Mouse (Mus musculus) heart, embryonic 11.5 days (tissue): ENCODE data around the gene Tfap2a. TPM values are rescaled to one million over a fixed set of nuclear protein-coding genes. Genes with fewer than 3 reads are reported as not detected.

ENCODE experiments used
- ATAC-seq: fragments of 200-750 bp; cut with Nextera tagmentation; replicated peaks from 2 replicates; pipeline ENCODE4 v1.8.0; 2017; ENCODE audit warnings: moderate library complexity; ENCODE audit not compliant: insufficient number of reproducible peaks, low FRiP score, low TSS enrichment
- H3K27ac ChIP-seq: fragments of 300-500 bp; sonication (generic); 2 replicates; pipeline ENCODE4 v1.5.1; 2014; ENCODE audit warnings: mild to moderate bottlenecking, low read depth, low read length
- H3K27me3 ChIP-seq: fragments of 300-500 bp; sonication (generic); 2 replicates; pipeline ENCODE4 v1.6.1; 2014; ENCODE audit warnings: mild to moderate bottlenecking, low read length, mixed read lengths; ENCODE audit not compliant: control insufficient read depth, insufficient read depth
- H3K36me3 ChIP-seq: fragments of 300-500 bp; sonication (generic); 2 replicates; pipeline ENCODE4 v1.6.1; 2014; ENCODE audit warnings: mild to moderate bottlenecking, low read length, moderate library complexity, mixed read lengths; ENCODE audit not compliant: control insufficient read depth, insufficient read depth
- H3K4me1 ChIP-seq: fragments of 300-500 bp; sonication (generic); 2 replicates; pipeline ENCODE4 v1.6.1; 2014; ENCODE audit warnings: low read length; ENCODE audit not compliant: control insufficient read depth, insufficient read depth
- H3K4me2 ChIP-seq: fragments of 300-500 bp; sonication (generic); 2 replicates; pipeline ENCODE4 v1.6.1; 2014; ENCODE audit warnings: mild to moderate bottlenecking, moderate library complexity
- H3K4me3 ChIP-seq: fragments of 300-500 bp; sonication (generic); 2 replicates; pipeline ENCODE4 v1.5.1; 2014; ENCODE audit warnings: low read depth, low read length
- H3K9ac ChIP-seq: fragments of 300-500 bp; sonication (generic); 2 replicates; pipeline ENCODE4 v1.6.1; 2014; ENCODE audit warnings: mild to moderate bottlenecking, low read depth, low read length, moderate library complexity
- H3K9me3 ChIP-seq: fragments of 300-500 bp; sonication (generic); replicated peaks from 2 replicates; pipeline ENCODE4 v1.6.1; 2016; ENCODE audit warnings: low read length; ENCODE audit not compliant: control insufficient read depth
- WGBS: fragments of 180-500 bp; shearing (Covaris S2); extraction: QIAGEN DNeasy Blood & Tissue Kit; methylation state at CpG from one replicate; pipeline ENCODE4 v1.1.7; 2014; ENCODE audit not compliant: insufficient replicate concordance; 5-methylcytosine and 5-hydroxymethylcytosine counted together
- polyA plus RNA-seq: library from polyadenylated mRNA; unstranded; fragments of >200 nt; fragmentation: Nextera tagmentation; extraction: Ambion mirVana; gene quantifications from 2 replicates; pipeline ENCODE4 v1.2.1, GENCODE M21; 2014

The Tfap2a gene
- polyA plus RNA-seq, 1 experiment from 2014 or later: 0.39 TPM

DNA sequence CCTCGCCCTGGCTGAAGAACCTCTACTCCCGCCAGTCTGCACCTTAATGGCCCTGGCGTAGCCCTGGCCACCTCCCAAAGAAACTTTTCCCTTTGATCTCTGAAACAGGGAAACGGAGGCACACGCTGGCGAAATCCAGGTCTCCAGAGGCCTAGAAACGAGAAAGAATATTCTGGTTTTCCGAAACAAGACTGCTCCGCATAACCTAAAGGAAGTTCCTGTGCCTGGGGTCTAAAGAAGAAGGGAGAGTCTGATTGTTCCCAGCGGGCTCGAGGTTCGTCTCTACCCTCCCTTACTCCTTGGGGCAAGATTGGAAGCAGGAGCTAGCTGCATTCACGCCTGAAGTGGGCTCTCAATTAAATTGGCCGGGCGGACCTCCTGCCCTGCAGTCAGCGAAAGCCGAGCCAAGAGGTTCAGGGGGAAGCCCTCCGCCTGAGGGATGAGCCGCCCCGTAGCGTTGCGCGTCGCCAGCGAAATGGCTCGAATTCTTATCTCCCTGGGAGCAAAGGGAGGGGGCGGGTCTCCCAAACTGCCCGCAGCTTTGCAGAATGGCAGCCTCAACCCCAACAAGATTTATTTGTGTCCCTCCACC is 33.2 kb downstream of the Tfap2a start:
- no peak for ATAC-seq
- peak overlapping the region; percentile 53 for H3K4me2 ChIP-seq
- 1% methylated on average over 28 of the region's 28 CpGs for WGBS
- H3K4me3 ChIP-seq: peak overlapping the region; percentile 11
- H3K9ac ChIP-seq: no peak overlapping the region
- H3K36me3 ChIP-seq: no peaks in the 10 kb centered on the region
- no peak overlapping the region for H3K27ac ChIP-seq
- no peaks in the 10 kb centered on the region for H3K9me3 ChIP-seq
- H3K4me1 ChIP-seq: no peaks in the 10 kb centered on the region
- peaks cover 95% of the 10 kb centered on the region for H3K27me3 ChIP-seq

DNA sequence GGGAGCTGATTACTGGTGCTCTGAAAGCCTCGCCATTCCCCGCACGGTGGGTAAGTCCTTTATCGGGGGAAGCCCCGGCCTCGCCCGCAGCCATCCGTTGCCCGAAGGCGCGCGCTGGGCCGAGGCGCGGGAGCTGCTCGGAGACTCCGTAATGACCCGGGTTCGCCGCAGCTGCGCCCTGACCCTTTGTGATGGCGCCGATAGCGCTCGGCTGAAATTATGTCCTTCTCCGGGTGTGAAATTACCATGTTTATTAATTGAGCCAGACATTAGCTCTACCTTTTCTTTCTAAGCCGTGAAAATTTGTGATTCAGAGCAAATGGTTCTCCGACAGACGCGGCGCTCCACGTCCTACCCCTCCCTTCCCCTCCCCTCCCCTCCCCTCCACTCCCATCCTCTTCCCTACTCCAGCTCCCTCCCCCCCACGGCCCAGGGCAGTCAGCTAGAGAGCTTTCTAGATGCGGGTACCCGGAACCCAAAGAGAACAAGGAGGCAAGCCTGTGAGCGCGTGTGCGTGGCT is 34.1 kb downstream of the Tfap2a start:
- WGBS: 1% methylated on average over 38 of the region's 38 CpGs
- Histone ChIP-seq H3K4me3 (0 out of 2 replicates have a peak overlapping the region, but pooled peaks have one; percentile 26), H3K4me2 (peak overlapping the region; percentile 53), H3K9me3 (no peaks in the 10 kb centered on the region), H3K9ac (no peak overlapping the region), H3K36me3 (no peaks in the 10 kb centered on the region), H3K27ac (no peak overlapping the region), H3K4me1 (no peaks in the 10 kb centered on the region), H3K27me3 (peaks cover 92% of the 10 kb centered on the region)
- ATAC-seq: no peak

DNA sequence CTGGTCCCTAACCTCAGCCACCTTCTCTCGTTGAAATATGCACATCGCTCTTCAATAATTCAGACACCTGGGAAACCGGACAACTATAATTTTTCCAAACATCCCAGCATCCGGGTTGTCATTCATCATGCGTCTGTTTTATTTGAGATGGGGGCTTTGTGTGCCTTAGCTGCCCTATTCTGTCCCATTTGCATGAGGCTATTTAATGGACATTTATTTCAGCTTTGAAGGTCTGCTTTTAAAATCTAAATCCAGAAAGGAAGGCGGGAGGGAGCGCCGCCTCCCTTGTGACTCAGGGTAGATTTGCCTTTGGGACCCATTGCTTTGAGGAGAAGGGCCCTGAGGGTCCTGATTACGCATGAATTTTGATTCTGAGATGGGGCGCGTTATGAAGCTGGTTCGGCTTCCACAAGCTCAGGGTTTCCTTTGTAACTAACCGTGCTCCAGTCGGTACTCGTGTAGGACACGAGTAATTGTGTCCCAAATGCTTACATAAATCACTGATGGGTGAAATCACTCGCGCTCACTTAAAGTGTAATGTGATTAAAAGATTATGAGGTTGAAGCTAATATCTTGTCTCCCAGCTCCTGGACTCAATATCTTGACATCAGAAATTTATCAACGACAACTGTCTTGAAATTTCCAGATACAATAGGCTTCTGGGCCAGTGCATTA is 34.9 kb downstream of the Tfap2a start:
- Histone ChIP-seq H3K36me3 (no peaks in the 10 kb centered on the region), H3K27me3 (peaks cover 84% of the 10 kb centered on the region), H3K4me1 (no peaks in the 10 kb centered on the region), H3K9ac (no peak overlapping the region), H3K4me2 (peak overlapping the region; percentile 14; the same call in 1 of the 2 replicates), H3K4me3 (no peak overlapping the region), H3K27ac (no peak overlapping the region), H3K9me3 (no peaks in the 10 kb centered on the region)
- 1% methylated on average over 19 of the region's 19 CpGs for WGBS
- no peak for ATAC-seq

DNA sequence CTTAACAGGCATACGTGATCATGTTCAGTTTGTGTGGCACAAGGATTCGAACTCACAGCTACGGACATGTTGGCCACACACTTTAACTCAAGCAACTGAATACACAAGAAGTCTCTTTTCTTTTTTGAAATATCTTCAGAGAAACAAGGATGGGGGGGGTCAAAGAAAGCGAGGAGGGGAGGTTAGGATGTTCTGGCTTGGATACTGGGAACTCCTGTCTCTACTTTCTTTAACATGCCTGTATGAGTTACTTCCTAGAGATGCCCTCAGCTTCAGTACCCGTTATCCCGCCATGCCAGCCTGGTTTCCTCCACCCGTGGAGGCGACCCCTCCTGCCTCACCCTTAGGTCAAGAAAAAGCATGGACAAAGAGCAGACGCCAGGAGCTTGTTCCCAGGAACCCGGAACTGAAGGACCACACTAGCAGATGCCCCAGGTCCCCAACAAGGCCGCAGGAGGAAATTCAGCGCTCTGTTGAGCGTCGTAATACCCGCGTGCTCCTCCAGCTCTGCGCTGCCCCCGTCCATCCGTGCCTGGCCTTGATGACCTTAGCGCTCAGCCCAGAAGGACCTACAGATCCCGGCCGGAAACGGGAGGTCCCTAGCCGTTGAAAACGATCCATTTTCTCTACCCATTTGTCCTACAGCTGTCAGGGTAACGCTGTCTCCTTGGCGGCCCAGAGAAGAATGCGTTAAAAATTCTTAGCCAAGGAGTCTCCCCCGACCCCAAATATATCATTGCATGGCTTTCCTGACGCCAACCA is 35.6 kb downstream of the Tfap2a start:
- WGBS: 4% methylated on average over 30 of the region's 30 CpGs
- Histone ChIP-seq H3K4me3 (no peak overlapping the region), H3K4me1 (no peaks in the 10 kb centered on the region), H3K9ac (no peak overlapping the region), H3K4me2 (peak overlapping the region; percentile 14; the same call in 1 of the 2 replicates), H3K27me3 (peaks cover 79% of the 10 kb centered on the region), H3K9me3 (no peaks in the 10 kb centered on the region), H3K36me3 (no peaks in the 10 kb centered on the region), H3K27ac (no peak overlapping the region)
- no peak for ATAC-seq

DNA sequence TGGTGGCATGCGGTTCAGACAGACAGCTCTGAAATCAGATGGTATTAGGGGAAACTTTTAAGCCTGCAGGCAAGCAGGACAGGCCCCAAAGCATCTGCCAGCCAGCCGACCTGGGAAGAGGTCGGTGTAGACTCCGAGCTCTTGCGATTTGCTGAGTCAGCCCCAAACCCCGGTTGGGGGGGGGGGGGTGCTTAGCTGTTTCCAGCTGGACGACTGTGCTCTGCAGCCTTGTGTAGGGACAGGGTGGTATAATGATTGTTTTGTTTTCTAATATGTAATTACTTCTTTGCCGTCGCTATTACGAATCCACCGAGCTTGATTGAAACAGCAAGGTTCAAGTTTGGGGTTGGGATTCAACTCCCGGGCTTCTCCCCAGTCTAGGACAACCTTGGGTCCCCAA is 36.5 kb downstream of the Tfap2a start:
- Histone ChIP-seq H3K27me3 (peaks cover 70% of the 10 kb centered on the region), H3K4me2 (no peak overlapping the region), H3K4me1 (no peaks in the 10 kb centered on the region), H3K9ac (no peak overlapping the region), H3K36me3 (no peaks in the 10 kb centered on the region), H3K9me3 (no peaks in the 10 kb centered on the region), H3K4me3 (no peak overlapping the region), H3K27ac (no peak overlapping the region)
- ATAC-seq: no peak
- 4% methylated on average over 12 of the region's 12 CpGs for WGBS

DNA sequence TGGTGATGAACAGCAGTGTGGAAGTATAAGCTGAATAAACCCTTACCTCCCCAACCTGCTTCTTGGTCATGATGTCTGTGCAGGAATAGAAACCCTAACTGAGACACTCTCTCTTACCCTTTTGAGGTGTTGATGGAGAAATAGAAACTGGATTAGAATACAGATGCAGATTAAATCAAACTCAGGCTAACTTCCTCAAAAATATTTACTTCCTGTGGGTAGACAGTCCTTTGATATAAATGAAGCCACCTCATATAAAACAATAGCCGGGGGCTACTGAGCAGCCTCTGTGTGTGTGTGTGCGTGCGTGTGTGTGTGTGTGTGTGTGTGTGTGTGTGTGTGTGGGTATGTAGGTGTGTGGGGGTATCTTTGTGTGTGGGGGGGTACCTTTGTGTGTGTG is 52.4 kb downstream of the Tfap2a start:
- Histone ChIP-seq H3K4me1 (no peaks in the 10 kb centered on the region), H3K36me3 (no peaks in the 10 kb centered on the region)
- ATAC-seq: no peak

DNA sequence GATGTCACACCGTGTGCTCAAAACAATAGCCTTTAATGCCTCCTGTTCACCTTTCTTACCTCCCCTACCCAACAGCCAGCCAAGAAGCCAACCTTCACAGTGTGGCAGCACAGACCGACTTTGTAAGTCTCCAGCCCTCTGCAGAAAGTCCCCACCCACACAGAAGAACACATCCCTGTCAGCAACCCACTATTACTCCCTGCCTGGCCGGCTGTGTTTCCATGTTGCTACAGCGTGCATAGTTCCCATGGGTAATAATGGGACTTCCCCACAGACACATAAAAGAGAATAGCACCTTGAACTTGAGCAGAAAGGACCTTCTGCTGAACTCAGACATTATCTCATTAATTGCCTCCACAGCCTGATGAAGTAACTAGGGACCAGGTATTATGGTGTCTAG is 61.4 kb downstream of the Tfap2a start:
- no peaks in the 10 kb centered on the region for H3K27me3 ChIP-seq
- no peak overlapping the region for H3K27ac ChIP-seq
- ATAC-seq: no peak
- no peak overlapping the region for H3K9ac ChIP-seq
- no peak overlapping the region for H3K4me3 ChIP-seq
- no peaks in the 10 kb centered on the region for H3K9me3 ChIP-seq
- H3K4me1 ChIP-seq: no peaks in the 10 kb centered on the region
- H3K36me3 ChIP-seq: no peaks in the 10 kb centered on the region
- WGBS: 47% methylated on average over 4 of the region's 4 CpGs
- no peak overlapping the region for H3K4me2 ChIP-seq

More for the DNA sequence above, 52.4 kb downstream of the Tfap2a start:
- Histone ChIP-seq H3K27ac (no peak overlapping the region), H3K27me3 (0 out of 2 replicates have a peak, but pooled peaks cover 2% of the 10 kb centered on the region), H3K9me3 (no peaks in the 10 kb centered on the region), H3K4me2 (no peak overlapping the region), H3K9ac (no peak overlapping the region), H3K4me3 (no peak overlapping the region)
- WGBS: 87% methylated on average over 3 of the region's 3 CpGs
